Mouse (Mus musculus) hindbrain, embryonic 15.5 days (tissue): Measurements from ENCODE around the gene Npr1. TPM values are rescaled to one million over a fixed set of nuclear protein-coding genes. Genes with fewer than 3 reads are reported as not detected.

Experiments
- ATAC-seq: fragments of 200-750 bp; cut with Nextera tagmentation; 2 replicates; pipeline ENCODE4 v1.8.0; 2017; ENCODE audit warnings: low read depth, moderate number of reproducible peaks, moderate TSS enrichment; ENCODE audit not compliant: low FRiP score
- H3K27ac ChIP-seq: fragments of 300-500 bp; sonication (generic); replicated peaks from 2 replicates; pipeline ENCODE4 v1.5.1; 2015; ENCODE audit warnings: mild to moderate bottlenecking, inconsistent platforms
- H3K27me3 ChIP-seq: fragments of 300-500 bp; sonication (generic); 2 replicates; pipeline ENCODE4 v1.6.1; 2015; ENCODE audit warnings: control low read depth, inconsistent platforms
- H3K36me3 ChIP-seq: fragments of 300-500 bp; sonication (generic); 2 replicates; pipeline ENCODE4 v1.6.1; 2015; ENCODE audit warnings: control low read depth, inconsistent platforms
- H3K4me1 ChIP-seq: fragments of 300-500 bp; sonication (generic); replicated peaks from 2 replicates; pipeline ENCODE4 v1.6.1; 2015; ENCODE audit warnings: control low read depth, inconsistent platforms
- H3K4me2 ChIP-seq: fragments of 300-500 bp; sonication (generic); 2 replicates; pipeline ENCODE4 v1.6.1; 2015; ENCODE audit warnings: moderate library complexity, mild to moderate bottlenecking, inconsistent platforms
- H3K4me3 ChIP-seq: fragments of 300-500 bp; sonication (generic); 2 replicates; pipeline ENCODE4 v1.5.1; 2015; ENCODE audit warnings: mild to moderate bottlenecking, inconsistent platforms
- H3K9ac ChIP-seq: fragments of 300-500 bp; sonication (generic); 2 replicates; pipeline ENCODE4 v1.6.1; 2015; ENCODE audit warnings: inconsistent platforms
- H3K9me3 ChIP-seq: fragments of 300-500 bp; sonication (generic); 2 replicates; pipeline ENCODE4 v1.6.1; 2016; ENCODE audit warnings: control low read depth, inconsistent platforms
- WGBS: fragments of 180-500 bp; shearing (Covaris S2); methylation state at CpG from one replicate; pipeline ENCODE4 v1.1.7; 2015; 5-methylcytosine and 5-hydroxymethylcytosine counted together
- polyA plus RNA-seq: library from polyadenylated mRNA; unstranded; fragments of >200 nt; fragmentation: Nextera tagmentation; extraction: Ambion mirVana; gene quantifications from 2 replicates; pipeline ENCODE4 v1.2.1, GENCODE M21; 2015

Npr1 gene
- polyA plus RNA-seq = 2.4 and 2.8 TPM in 2 replicates

DNA sequence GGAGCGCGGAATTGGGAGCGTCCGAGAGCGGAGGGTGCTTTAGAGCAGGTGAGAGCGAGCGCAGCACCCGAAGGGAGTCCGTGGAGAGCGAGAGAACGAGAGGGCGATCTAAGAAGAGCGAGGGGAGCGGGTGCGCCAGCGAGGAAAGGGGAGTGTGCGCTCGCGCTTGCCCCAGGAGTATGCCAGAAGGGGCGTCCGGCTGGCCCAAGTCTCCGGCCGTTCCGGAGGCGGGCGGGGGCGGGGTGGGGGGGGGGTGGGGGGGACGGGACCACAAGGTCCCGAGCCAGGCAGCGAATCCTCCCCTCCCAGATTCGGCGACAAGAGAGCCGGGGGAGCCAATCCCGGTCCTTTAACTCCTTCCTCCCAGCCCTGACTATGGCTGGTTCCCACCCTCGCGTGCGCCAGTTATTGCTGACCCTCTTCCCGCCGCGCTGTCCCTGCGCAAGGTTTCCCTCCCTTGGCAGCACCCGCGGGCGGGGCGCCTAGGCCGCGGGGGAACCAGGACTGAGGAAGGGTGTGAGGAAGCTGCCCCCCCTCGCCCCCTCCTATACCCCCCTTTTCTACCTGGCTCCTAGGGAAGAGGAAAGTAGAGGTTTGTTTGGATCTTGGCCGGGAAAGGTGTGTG is at the start of gene Npr1:
TSS of gene Npr1 (minus strand) at position 181 of the 625 bp plus-strand sequence.
- H3K27ac ChIP-seq = no peak within 1 kb of the TSS
- H3K27me3 ChIP-seq = peaks cover 40% of the 10 kb centered on the region
- peak; percentile 68 for ATAC-seq
- no peaks in the 10 kb centered on the region for H3K9me3 ChIP-seq
- no peaks in the 10 kb centered on the region for H3K36me3 ChIP-seq
- peak within 1 kb of the TSS; percentile 97 for H3K4me2 ChIP-seq
- H3K4me3 ChIP-seq = peak within 1 kb of the TSS; percentile 60
- H3K4me1 ChIP-seq = peaks cover 17% of the 10 kb centered on the region
- WGBS = 0% methylated on average over 45 of the region's 49 CpGs
- H3K9ac ChIP-seq = peak within 1 kb of the TSS; percentile 51

DNA sequence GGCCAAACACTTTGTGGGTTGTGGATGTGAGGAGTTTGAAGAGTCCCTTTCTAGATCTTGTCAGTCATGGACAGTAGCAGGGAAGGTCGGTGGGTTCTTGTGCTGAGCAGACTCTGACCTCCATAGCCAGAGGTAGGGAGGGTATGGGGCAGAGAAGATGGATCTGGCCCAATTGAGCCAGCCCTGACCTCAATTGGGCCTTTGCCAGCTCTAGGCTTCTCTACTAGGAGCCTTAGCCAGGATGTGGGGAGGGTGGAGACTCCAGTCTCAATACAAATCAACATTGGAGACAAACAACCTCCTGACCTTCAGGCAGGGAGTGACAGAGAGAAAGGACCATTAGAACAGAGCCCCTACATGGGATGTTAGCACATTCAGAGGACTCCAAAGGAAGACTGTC is 49.6 kb upstream of the Npr1 start:
- Histone ChIP-seq H3K27me3 (peaks cover 33% of the 10 kb centered on the region), H3K27ac (no peak overlapping the region), H3K9ac (0 out of 2 replicates have a peak overlapping the region, but pooled peaks have one; percentile 30), H3K4me3 (peak overlapping the region; percentile 34), H3K4me2 (peak overlapping the region; percentile 67), H3K4me1 (peaks cover 14% of the 10 kb centered on the region), H3K9me3 (no peaks in the 10 kb centered on the region), H3K36me3 (no peaks in the 10 kb centered on the region)
- no peak for ATAC-seq
- 47% methylated on average over 1 of the region's 1 CpGs for WGBS

DNA sequence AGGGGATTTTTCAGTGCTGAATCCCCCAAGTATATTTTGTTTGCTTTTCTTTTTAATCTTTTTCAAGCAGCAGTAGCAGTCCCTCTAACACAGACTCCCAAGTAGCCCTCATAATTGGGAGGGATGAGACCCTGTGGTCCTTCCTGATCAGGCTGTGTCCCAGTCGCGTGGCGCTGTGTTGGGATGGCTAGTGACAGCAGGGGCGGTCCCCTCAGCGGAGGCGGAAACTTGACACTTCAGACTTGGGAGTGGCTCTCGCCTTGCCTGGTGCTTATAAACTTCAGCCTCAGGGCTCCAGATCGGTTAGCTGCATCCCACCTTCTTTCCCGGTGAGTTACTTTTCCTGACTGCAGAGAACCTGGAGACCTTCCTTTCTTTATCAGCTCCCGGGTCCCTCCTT is 49.0 kb upstream of the Npr1 start:
- Histone ChIP-seq H3K4me1 (peaks cover 14% of the 10 kb centered on the region), H3K9ac (peak overlapping the region; percentile 30; the same call in 1 of the 2 replicates), H3K4me2 (peak overlapping the region; percentile 67), H3K27ac (no peak overlapping the region), H3K27me3 (peaks cover 33% of the 10 kb centered on the region), H3K4me3 (peak overlapping the region; percentile 34), H3K9me3 (no peaks in the 10 kb centered on the region), H3K36me3 (no peaks in the 10 kb centered on the region)
- under 1% methylated on average over 10 of the region's 10 CpGs for WGBS
- ATAC-seq = 0 out of 2 replicates have a peak, but pooled peaks have one; percentile 39

DNA sequence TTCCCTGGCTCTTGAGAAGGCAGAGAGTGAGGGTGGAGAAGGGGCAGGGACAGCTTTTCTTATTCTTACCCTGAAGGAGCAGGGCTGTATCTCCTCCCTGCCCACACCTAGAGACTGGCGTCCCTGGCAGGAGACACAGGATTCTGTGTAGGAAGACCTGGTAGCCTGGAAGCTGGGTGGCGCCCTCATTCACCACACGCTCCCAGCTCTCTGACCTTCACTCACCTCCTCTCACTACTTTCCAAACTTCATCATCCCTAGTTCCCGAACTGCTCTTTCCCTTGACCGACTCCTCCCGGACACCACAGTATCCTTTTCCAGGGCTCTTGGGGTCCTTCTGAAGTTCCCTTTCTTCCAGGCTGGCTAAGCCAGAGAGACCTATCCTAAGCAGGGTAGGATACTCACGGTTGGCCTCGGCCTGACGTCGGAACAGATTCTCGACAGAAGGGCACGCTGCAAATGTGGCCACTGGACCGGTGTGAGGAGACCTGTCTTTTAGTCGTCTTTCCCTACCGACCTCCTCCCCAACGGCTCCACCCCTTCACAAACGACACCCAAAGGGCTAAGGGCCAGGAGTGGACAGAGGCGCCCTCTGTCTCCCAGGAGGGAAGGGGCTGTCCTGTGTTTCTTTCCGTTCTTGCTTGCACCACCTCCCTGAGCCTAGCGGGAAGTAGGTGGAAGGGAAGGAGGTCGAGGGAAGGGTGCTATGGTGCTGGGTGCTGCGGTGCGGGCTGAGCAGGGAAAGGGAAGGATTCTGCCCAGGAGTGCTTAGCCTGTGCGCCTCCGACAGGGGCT is 48.3 kb upstream of the Npr1 start, which contains the start of the genes S100a1 and S100a13:
TSS of gene S100a1 (minus strand) at position 597 of the 795 bp plus-strand sequence.
TSS of gene S100a13 (plus strand) at position 640 of the 795 bp plus-strand sequence.
- 4% methylated on average over 25 of the region's 25 CpGs for WGBS
- Histone ChIP-seq H3K4me2 (peak within 1 kb of the TSS; percentile 67), H3K36me3 (no peaks in the 10 kb centered on the region), H3K4me3 (peak within 1 kb of the TSS; percentile 34), H3K27me3 (peaks cover 33% of the 10 kb centered on the region), H3K9me3 (no peaks in the 10 kb centered on the region), H3K4me1 (peaks cover 14% of the 10 kb centered on the region), H3K27ac (no peak within 1 kb of the TSS), H3K9ac (peak within 1 kb of the TSS; percentile 30; the same call in 1 of the 2 replicates)
- ATAC-seq = no peak

DNA sequence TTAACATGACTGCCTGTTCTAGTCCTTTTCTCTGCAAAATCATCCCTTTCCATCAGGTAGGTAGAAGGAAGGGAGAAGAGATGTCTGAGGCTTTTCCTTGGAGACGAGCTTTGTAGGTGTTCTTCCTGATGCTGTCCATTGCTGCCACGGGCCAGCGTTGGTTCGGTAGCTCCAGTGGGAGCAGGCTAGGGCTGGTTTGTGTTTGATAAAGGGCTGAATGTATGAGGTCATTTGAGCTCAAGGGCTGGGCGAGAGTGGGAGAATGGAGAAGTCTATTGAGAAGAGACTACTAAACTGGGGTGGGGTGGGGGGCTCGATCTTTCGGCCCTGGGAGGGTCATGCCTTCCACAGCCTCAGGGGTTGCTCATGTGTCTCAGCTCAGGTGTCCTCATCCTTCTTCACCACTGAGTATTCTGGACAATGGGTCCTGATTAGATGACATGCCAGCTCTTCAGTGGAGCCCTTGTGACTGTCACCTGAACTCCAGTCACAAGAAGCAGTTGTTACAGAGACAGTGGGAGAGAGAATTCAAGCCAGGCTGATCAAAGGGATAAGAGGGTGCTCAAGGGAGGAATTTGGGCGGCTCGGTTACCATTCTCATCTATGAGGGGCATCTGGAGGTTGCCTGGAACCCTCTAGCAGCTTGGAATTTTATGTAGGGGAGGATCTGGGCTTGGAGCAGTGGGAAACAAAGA is 47.4 kb upstream of the Npr1 start:
- Histone ChIP-seq H3K27ac (no peak overlapping the region), H3K4me1 (peaks cover 17% of the 10 kb centered on the region), H3K27me3 (peaks cover 33% of the 10 kb centered on the region), H3K4me2 (no peak overlapping the region), H3K9me3 (no peaks in the 10 kb centered on the region), H3K9ac (no peak overlapping the region), H3K36me3 (no peaks in the 10 kb centered on the region), H3K4me3 (no peak overlapping the region)
- WGBS = 82% methylated on average over 9 of the region's 9 CpGs
- no peak for ATAC-seq

DNA sequence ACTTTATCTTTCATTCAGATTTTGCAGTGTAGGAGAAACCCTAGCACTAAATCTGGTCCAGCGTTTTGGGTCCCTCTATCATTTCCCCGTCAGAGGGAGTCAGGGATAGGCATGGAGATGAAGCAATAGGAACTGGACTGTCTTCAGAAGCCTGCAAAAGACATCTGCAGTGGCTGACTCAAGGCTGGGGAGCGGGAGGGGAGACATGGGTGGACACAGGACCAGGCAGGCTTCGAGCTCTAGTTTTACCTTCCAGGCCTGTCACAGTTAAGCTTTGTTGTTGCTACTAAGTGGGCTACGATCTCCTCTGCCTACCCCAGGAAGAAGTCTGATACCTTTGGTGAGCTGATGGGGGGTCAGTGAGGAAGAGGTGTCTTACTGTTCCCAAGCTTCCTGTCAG is 46.6 kb upstream of the Npr1 start:
- ATAC-seq = no peak
- Histone ChIP-seq H3K9ac (no peak overlapping the region), H3K27me3 (peaks cover 33% of the 10 kb centered on the region), H3K4me3 (no peak overlapping the region), H3K4me2 (no peak overlapping the region), H3K36me3 (0 out of 2 replicates have a peak, but pooled peaks cover under 1% of the 10 kb centered on the region), H3K27ac (no peak overlapping the region), H3K9me3 (no peaks in the 10 kb centered on the region), H3K4me1 (peaks cover 25% of the 10 kb centered on the region)
- WGBS = 91% methylated on average over 5 of the region's 5 CpGs

DNA sequence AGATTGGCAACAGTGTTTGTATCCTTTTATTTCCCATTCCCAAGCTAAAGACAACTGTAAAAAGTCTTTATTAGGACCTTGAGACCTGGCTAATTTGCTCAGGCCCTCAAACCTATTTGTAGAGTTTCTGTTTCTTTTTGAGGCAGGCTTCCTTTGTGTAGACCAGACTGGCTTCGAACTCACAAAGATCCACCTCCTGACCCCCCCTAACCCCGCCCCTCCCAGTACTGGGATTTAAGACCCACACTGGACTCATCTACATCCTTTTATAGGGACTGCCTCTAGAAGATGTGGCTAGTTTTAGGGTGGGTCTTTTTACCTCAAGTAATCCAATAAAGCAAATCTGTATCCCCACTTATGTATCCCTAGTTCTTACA is 44.1 kb upstream of the Npr1 start:
- ATAC-seq = peak; percentile 13; the same call in 1 of the 2 replicates
- no peaks in the 10 kb centered on the region for H3K9me3 ChIP-seq
- H3K4me2 ChIP-seq = peak overlapping the region; percentile 49
- H3K27ac ChIP-seq = peak overlapping the region; percentile 69
- H3K4me1 ChIP-seq = peaks cover 33% of the 10 kb centered on the region
- peaks cover 22% of the 10 kb centered on the region for H3K27me3 ChIP-seq
- WGBS = 11% methylated on average over 2 of the region's 2 CpGs
- peak overlapping the region; percentile 96 for H3K4me3 ChIP-seq
- H3K9ac ChIP-seq = no peak overlapping the region
- H3K36me3 ChIP-seq = peaks cover 24% of the 10 kb centered on the region

DNA sequence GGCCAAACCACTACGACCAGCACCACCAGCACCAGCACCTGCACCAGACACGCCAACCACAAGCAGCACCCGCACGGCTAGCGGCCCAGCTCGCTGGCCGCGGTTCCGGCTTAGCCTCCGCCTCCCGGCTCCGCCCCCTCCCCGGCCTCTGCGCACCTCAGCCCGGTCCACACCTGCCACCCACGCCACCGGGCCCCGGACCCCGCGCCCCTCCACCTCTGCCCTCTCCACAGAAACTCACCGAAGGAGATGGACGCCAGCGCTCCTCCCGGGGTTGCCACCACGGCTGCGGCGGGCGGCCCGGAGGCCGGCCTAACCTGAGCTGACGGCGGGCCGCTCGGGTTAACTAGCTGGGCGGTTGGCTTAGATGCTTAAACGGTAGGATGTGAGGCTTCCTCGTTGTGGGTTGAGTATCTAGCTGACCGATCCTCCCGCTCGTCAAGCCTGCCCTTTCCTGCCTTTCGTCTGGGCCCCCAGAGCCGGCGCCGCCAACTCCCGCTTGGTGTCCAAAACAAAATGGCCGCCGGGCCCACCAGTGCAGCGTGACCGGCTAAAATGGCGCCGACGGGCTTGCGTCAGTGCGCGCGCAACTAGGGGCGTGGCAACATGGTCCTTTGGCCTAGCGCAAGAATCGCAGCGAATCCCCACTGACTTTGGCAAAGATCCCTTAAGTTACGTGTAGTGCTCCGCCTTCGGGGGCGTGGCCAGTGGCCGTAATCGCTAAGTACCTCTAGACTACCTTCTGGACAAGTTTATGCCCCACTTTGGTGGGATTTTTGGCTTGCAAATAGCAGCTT is 43.5 kb upstream of the Npr1 start, which contains the start of gene Chtop:
TSS of gene Chtop (minus strand) at position 549 of the 797 bp plus-strand sequence.
- H3K27ac ChIP-seq = peak within 1 kb of the TSS; percentile 98
- ATAC-seq = peak; percentile 93
- H3K27me3 ChIP-seq = peaks cover 19% of the 10 kb centered on the region
- peaks cover 29% of the 10 kb centered on the region for H3K36me3 ChIP-seq
- H3K4me2 ChIP-seq = peak within 1 kb of the TSS; percentile 73
- no peaks in the 10 kb centered on the region for H3K9me3 ChIP-seq
- under 1% methylated on average over 62 of the region's 66 CpGs for WGBS
- peaks cover 32% of the 10 kb centered on the region for H3K4me1 ChIP-seq
- H3K4me3 ChIP-seq = peak within 1 kb of the TSS; percentile 96
- peak within 1 kb of the TSS; percentile 98 for H3K9ac ChIP-seq

DNA sequence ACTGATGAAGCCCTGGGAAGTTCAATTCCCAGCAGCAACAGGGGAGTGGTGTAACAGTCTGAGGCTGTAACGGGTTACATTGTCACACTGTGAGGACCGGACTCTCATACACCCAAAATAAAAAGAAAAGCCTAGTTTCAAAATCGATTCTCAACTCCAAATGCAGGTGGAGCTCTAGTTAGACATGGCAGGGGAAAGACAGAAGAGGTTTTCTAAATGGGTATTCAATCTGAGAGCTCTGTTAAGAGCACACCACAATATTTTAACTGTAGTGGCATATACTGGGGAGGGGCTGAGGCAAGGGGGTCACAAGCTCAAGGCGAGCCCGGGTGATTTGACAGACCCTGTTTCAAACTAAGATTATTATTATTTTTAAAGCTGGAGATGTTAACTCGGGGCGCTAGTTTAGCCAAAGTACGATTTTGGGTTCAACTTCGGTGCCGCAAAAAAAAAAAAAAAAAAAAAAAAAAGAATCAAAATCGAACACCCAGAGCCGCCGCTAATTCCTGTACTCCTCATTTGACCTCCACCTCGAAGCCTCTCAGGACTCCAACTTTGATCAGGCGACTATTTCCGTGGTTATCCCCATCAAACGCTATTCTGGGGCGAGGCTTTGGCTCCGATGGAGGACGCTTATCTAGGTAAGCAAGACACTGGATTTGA is 42.8 kb upstream of the Npr1 start:
- H3K4me3 ChIP-seq = peak overlapping the region; percentile 96
- WGBS = 2% methylated on average over 20 of the region's 20 CpGs
- ATAC-seq = no peak
- no peaks in the 10 kb centered on the region for H3K9me3 ChIP-seq
- H3K36me3 ChIP-seq = peaks cover 36% of the 10 kb centered on the region
- H3K9ac ChIP-seq = peak overlapping the region; percentile 98
- H3K4me2 ChIP-seq = peak overlapping the region; percentile 73
- H3K4me1 ChIP-seq = peaks cover 32% of the 10 kb centered on the region
- peak overlapping the region; percentile 98 for H3K27ac ChIP-seq
- peaks cover 11% of the 10 kb centered on the region for H3K27me3 ChIP-seq

DNA sequence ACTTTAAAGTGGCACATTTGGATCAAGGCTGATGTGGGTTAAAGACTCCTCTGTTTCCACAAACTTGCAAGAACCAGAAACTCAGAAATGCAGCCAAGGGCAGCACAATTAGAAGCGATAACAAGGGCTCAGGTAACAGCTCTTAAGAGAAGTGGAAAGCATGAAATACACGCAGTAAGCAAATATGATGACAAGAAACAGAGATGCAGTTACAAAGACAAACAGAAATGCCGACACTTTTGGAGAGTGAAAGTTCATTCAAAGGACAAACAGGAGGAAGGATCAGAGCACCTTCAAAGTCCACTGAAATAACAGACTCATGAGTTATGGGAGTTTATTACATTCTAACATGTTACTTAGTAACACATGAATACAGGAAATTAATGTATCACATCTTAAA is 40.7 kb upstream of the Npr1 start:
- peaks cover 32% of the 10 kb centered on the region for H3K4me1 ChIP-seq
- H3K4me3 ChIP-seq = no peak overlapping the region
- no peak overlapping the region for H3K27ac ChIP-seq
- no peak overlapping the region for H3K9ac ChIP-seq
- peaks cover 54% of the 10 kb centered on the region for H3K36me3 ChIP-seq
- no peak for ATAC-seq
- no peak overlapping the region for H3K4me2 ChIP-seq
- H3K9me3 ChIP-seq = no peaks in the 10 kb centered on the region
- WGBS = 90% methylated on average over 3 of the region's 3 CpGs
- no peaks in the 10 kb centered on the region for H3K27me3 ChIP-seq

DNA sequence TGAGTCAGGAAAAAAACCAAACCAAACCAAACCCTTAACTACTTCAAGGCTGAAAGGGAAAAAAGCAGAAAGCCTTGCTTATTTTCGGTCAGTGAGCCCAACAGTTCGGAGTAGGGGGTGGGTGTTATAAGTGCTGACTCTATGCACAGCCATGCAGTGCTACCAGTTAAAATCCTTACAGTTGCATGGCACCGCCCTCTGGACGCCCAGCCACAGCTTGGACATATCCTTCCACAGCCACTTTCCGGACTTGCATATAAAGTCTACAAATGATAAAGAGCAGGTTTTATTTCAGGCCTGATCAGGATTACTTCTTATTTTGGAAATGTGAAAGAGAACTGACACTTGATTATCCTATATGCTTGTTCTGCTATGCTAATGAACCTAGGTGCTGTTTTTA is 39.5 kb upstream of the Npr1 start:
- 97% methylated on average over 5 of the region's 5 CpGs for WGBS
- no peak overlapping the region for H3K9ac ChIP-seq
- no peak for ATAC-seq
- no peaks in the 10 kb centered on the region for H3K27me3 ChIP-seq
- peaks cover 61% of the 10 kb centered on the region for H3K36me3 ChIP-seq
- no peak overlapping the region for H3K27ac ChIP-seq
- H3K4me3 ChIP-seq = no peak overlapping the region
- H3K4me2 ChIP-seq = no peak overlapping the region
- H3K4me1 ChIP-seq = peaks cover 32% of the 10 kb centered on the region
- no peaks in the 10 kb centered on the region for H3K9me3 ChIP-seq
